Mouse (Mus musculus) hindbrain, embryonic 16.5 days (tissue): ENCODE data around the gene Tor4a. TPM values are rescaled to one million over a fixed set of nuclear protein-coding genes. Genes with fewer than 3 reads are reported as not detected.

ENCODE experiments used
- ATAC-seq: fragments of 200-750 bp; cut with Nextera tagmentation; 2 replicates; pipeline ENCODE4 v1.8.0; 2017; ENCODE audit warnings: moderate TSS enrichment, moderate library complexity
- H3K27ac ChIP-seq: fragments of 300-500 bp; sonication (generic); 2 replicates; pipeline ENCODE4 v1.5.1; 2014; ENCODE audit warnings: low read depth, mild to moderate bottlenecking, control low read depth, low read length, moderate library complexity
- H3K27me3 ChIP-seq: fragments of 300-500 bp; sonication (generic); replicated peaks from 2 replicates; pipeline ENCODE4 v1.6.1; 2014; ENCODE audit warnings: low read length; ENCODE audit not compliant: control insufficient read depth, insufficient read depth
- H3K36me3 ChIP-seq: fragments of 300-500 bp; sonication (generic); 2 replicates; pipeline ENCODE4 v1.6.1; 2014; ENCODE audit warnings: mild to moderate bottlenecking, low read length, moderate library complexity, mixed read lengths; ENCODE audit not compliant: control insufficient read depth, insufficient read depth
- H3K4me1 ChIP-seq: fragments of 300-500 bp; sonication (generic); 2 replicates; pipeline ENCODE4 v1.6.1; 2014; ENCODE audit warnings: low read depth, low read length; ENCODE audit not compliant: control insufficient read depth, insufficient read depth
- H3K4me2 ChIP-seq: fragments of 300-500 bp; sonication (generic); 2 replicates; pipeline ENCODE4 v1.6.1; 2014; ENCODE audit warnings: mild to moderate bottlenecking, low read length, control low read depth, moderate library complexity
- H3K4me3 ChIP-seq: fragments of 300-500 bp; sonication (generic); 2 replicates; pipeline ENCODE4 v1.5.1; 2014; ENCODE audit warnings: mild to moderate bottlenecking, low read length, control low read depth, moderate library complexity
- H3K9ac ChIP-seq: fragments of 300-500 bp; sonication (generic); 2 replicates; pipeline ENCODE4 v1.6.1; 2014; ENCODE audit warnings: low read depth, mild to moderate bottlenecking, control low read depth, low read length, moderate library complexity
- H3K9me3 ChIP-seq: fragments of 300-500 bp; sonication (generic); 2 replicates; pipeline ENCODE4 v1.6.1; 2014; ENCODE audit warnings: mild to moderate bottlenecking, low read length, moderate library complexity; ENCODE audit not compliant: control insufficient read depth
- WGBS: fragments of 180-500 bp; shearing (Covaris S2); extraction: QIAGEN DNeasy Blood & Tissue Kit; methylation state at CpG from one replicate; pipeline ENCODE4 v1.1.7; 2014; 5-methylcytosine and 5-hydroxymethylcytosine counted together
- polyA plus RNA-seq: library from polyadenylated mRNA; unstranded; fragments of >200 nt; fragmentation: Nextera tagmentation; extraction: Ambion mirVana; gene quantifications from 2 replicates; pipeline ENCODE4 v1.2.1, GENCODE M21; 2015

Tor4a gene
- 2.1 and 2.3 TPM in 2 replicates for polyA plus RNA-seq

GRCm38 (mm10) chr2:25196172-25196954, at the start of gene Tor4a:
TSS of gene Tor4a (minus strand) at chr2:25196886.
- Histone ChIP-seq H3K9me3 (no peaks in the 10 kb centered on the region), H3K36me3 (peaks cover 25% of the 10 kb centered on the region), H3K4me3 (no peak within 1 kb of the TSS), H3K4me1 (no peaks in the 10 kb centered on the region), H3K4me2 (peak within 1 kb of the TSS; percentile 13; the same call in 1 of the 2 replicates), H3K27ac (no peak within 1 kb of the TSS), H3K9ac (0 out of 2 replicates have a peak within 1 kb of the TSS, but pooled peaks have one; percentile 7), H3K27me3 (peaks cover 23% of the 10 kb centered on the region)
- WGBS = 12% methylated on average over 8 of the region's 8 CpGs
- no peak for ATAC-seq

- no peaks in the 10 kb centered on the region for H3K27me3 ChIP-seq
- 89% methylated on average over 4 of the region's 4 CpGs for WGBS
- ATAC-seq = no peak
These were observed 47.5 kb upstream of the Tor4a start for GRCm38 (mm10) chr2:25244144-25244543.

GRCm38 (mm10) chr2:25243342-25243741, 46.7 kb upstream of the Tor4a start:
- H3K36me3 ChIP-seq = peaks cover 12% of the 10 kb centered on the region
- ATAC-seq = no peak
- H3K9ac ChIP-seq = peak overlapping the region; percentile 90
- peak overlapping the region; percentile 68 for H3K4me3 ChIP-seq
- H3K4me2 ChIP-seq = peak overlapping the region; percentile 87
- H3K27me3 ChIP-seq = peaks cover 2% of the 10 kb centered on the region; the same call in 1 of the 2 replicates
- peaks cover 25% of the 10 kb centered on the region for H3K4me1 ChIP-seq
- no peaks in the 10 kb centered on the region for H3K9me3 ChIP-seq
- 78% methylated on average over 8 of the region's 8 CpGs for WGBS
- no peak overlapping the region for H3K27ac ChIP-seq

More at GRCm38 (mm10) chr2:25244144-25244543, 47.5 kb upstream of the Tor4a start:
- Histone ChIP-seq H3K36me3 (peaks cover 12% of the 10 kb centered on the region), H3K9me3 (no peaks in the 10 kb centered on the region), H3K4me2 (no peak overlapping the region), H3K4me3 (no peak overlapping the region), H3K27ac (no peak overlapping the region), H3K4me1 (peaks cover 25% of the 10 kb centered on the region), H3K9ac (no peak overlapping the region)

GRCm38 (mm10) chr2:25242101-25242506, 45.4 kb upstream of the Tor4a start, which contains the start of the genes Rnf208 and Cysrt1:
TSS of gene Rnf208 (plus strand) at chr2:25242255.
TSS of gene Cysrt1 (minus strand) at chr2:25242452.
- H3K27ac ChIP-seq = peak within 1 kb of the TSS; percentile 80
- H3K9me3 ChIP-seq = no peaks in the 10 kb centered on the region
- peak within 1 kb of the TSS; percentile 90 for H3K9ac ChIP-seq
- H3K4me1 ChIP-seq = peaks cover 25% of the 10 kb centered on the region
- H3K4me2 ChIP-seq = peak within 1 kb of the TSS; percentile 87
- 0% methylated on average over 46 of the region's 59 CpGs for WGBS
- peaks cover 2% of the 10 kb centered on the region; the same call in 1 of the 2 replicates for H3K27me3 ChIP-seq
- peak within 1 kb of the TSS; percentile 68 for H3K4me3 ChIP-seq
- H3K36me3 ChIP-seq = peaks cover 12% of the 10 kb centered on the region
- peak; percentile 62 for ATAC-seq

GRCm38 (mm10) chr2:25241438-25241775, 44.7 kb upstream of the Tor4a start:
- peak overlapping the region; percentile 68 for H3K4me3 ChIP-seq
- peak; percentile 25 for ATAC-seq
- no peaks in the 10 kb centered on the region for H3K9me3 ChIP-seq
- peak overlapping the region; percentile 87 for H3K4me2 ChIP-seq
- H3K9ac ChIP-seq = peak overlapping the region; percentile 90
- H3K4me1 ChIP-seq = peaks cover 25% of the 10 kb centered on the region
- peak overlapping the region; percentile 80; the same call in 1 of the 2 replicates for H3K27ac ChIP-seq
- 11% methylated on average over 6 of the region's 6 CpGs for WGBS
- peaks cover 2% of the 10 kb centered on the region; the same call in 1 of the 2 replicates for H3K27me3 ChIP-seq
- H3K36me3 ChIP-seq = peaks cover 10% of the 10 kb centered on the region

GRCm38 (mm10) chr2:25240723-25241437, 44.2 kb upstream of the Tor4a start:
- Histone ChIP-seq H3K36me3 (peaks cover 10% of the 10 kb centered on the region), H3K27me3 (peaks cover 2% of the 10 kb centered on the region; the same call in 1 of the 2 replicates), H3K9me3 (no peaks in the 10 kb centered on the region), H3K4me3 (peak overlapping the region; percentile 68), H3K4me1 (peaks cover 25% of the 10 kb centered on the region), H3K27ac (peak overlapping the region; percentile 44), H3K4me2 (peak overlapping the region; percentile 87), H3K9ac (peak overlapping the region; percentile 56)
- WGBS = 1% methylated on average over 29 of the region's 29 CpGs
- ATAC-seq = peak; percentile 84

- ATAC-seq = peak; percentile 6
- H3K4me3 ChIP-seq = peak overlapping the region; percentile 68
- peak overlapping the region; percentile 87 for H3K4me2 ChIP-seq
- H3K27ac ChIP-seq = peak overlapping the region; percentile 44; the same call in 1 of the 2 replicates
- WGBS = 49% methylated on average over 8 of the region's 8 CpGs
- H3K4me1 ChIP-seq = peaks cover 25% of the 10 kb centered on the region
- H3K27me3 ChIP-seq = peaks cover 2% of the 10 kb centered on the region; the same call in 1 of the 2 replicates
- peak overlapping the region; percentile 56 for H3K9ac ChIP-seq
- H3K36me3 ChIP-seq = peaks cover 7% of the 10 kb centered on the region
- H3K9me3 ChIP-seq = no peaks in the 10 kb centered on the region
These were observed 43.6 kb upstream of the Tor4a start for GRCm38 (mm10) chr2:25240310-25240709.

GRCm38 (mm10) chr2:25239766-25240165, 43.1 kb upstream of the Tor4a start:
- Histone ChIP-seq H3K27me3 (peaks cover 2% of the 10 kb centered on the region; the same call in 1 of the 2 replicates), H3K27ac (no peak overlapping the region), H3K4me1 (peaks cover 25% of the 10 kb centered on the region), H3K4me2 (no peak overlapping the region), H3K36me3 (peaks cover 5% of the 10 kb centered on the region; the same call in 1 of the 2 replicates), H3K4me3 (no peak overlapping the region), H3K9ac (no peak overlapping the region), H3K9me3 (no peaks in the 10 kb centered on the region)
- ATAC-seq = no peak
- WGBS = 88% methylated on average over 3 of the region's 3 CpGs

GRCm38 (mm10) chr2:25238106-25238505, 41.4 kb upstream of the Tor4a start:
- H3K27me3 ChIP-seq = peaks cover 2% of the 10 kb centered on the region; the same call in 1 of the 2 replicates
- no peak overlapping the region for H3K4me2 ChIP-seq
- H3K9ac ChIP-seq = no peak overlapping the region
- H3K9me3 ChIP-seq = no peaks in the 10 kb centered on the region
- peaks cover 18% of the 10 kb centered on the region for H3K4me1 ChIP-seq
- ATAC-seq = no peak
- no peaks in the 10 kb centered on the region for H3K36me3 ChIP-seq
- H3K27ac ChIP-seq = no peak overlapping the region
- no peak overlapping the region for H3K4me3 ChIP-seq
